In genomic region chr11:88172601-88173325, GRCm38 (mm10) we compare ENCODE assay signal across 8 mouse cellular contexts. TPM values are rescaled to one million over a fixed set of nuclear protein-coding genes. Genes with fewer than 3 reads are reported as not detected.
DNase-seq lines count a peak whose midpoint lies in the region; ATAC-seq and TF ChIP-seq lines count a peak whose summit lies in the region.

No protein-coding gene starts in this region.

- WGBS in kidney, adult 2 months: 31% methylated on average over 10 of the region's 10 CpGs

- TF ChIP-seq POLR2A in ES-Bruce4 (IDR thresholded peaks at IDR 0.05; ENCODE audit: insufficient read depth, low read length): no peak
- TF ChIP-seq POLR2A in kidney, adult 2 months (IDR thresholded peaks at IDR 0.05; ENCODE audit: low read depth, low read length): no peak

- H3K27ac ChIP-seq in ES-Bruce4 (ENCODE audit: insufficient read depth, low read length): peak overlapping the region; percentile 55
- H3K27ac ChIP-seq in kidney, adult 2 months (ENCODE audit: insufficient read depth, low read depth, low read length): peak overlapping the region; percentile 75

- DNase-seq in embryo, embryonic 10 days (ENCODE audit: low spot score): peak; percentile 89
- peak; percentile 85 for DNase-seq in heart, adult 8-10 months (ENCODE audit: low spot score)
- peak; percentile 83 for DNase-seq in kidney, adult 2 months
- DNase-seq in lung, postnatal 25 days (ENCODE audit: low spot score): peak; percentile 82
- DNase-seq in yolk sac, embryonic 10.5 days (ENCODE audit: low spot score): peak; percentile 77
- DNase-seq in layer of hippocampus, postnatal 14 days (ENCODE audit: low spot score in 2 of 2): no peak

- H3K4me3 ChIP-seq in ES-Bruce4 (ENCODE audit: low read depth, low read length): no peak overlapping the region
- H3K4me3 ChIP-seq in kidney, adult 2 months (ENCODE audit: insufficient read depth, low read depth, low read length): no peak overlapping the region

- 0 out of 2 replicates have a peak, but pooled peaks have one; percentile 22 for TF ChIP-seq EP300 in ES-Bruce4 (IDR thresholded peaks at IDR 0.05; ENCODE audit: insufficient read depth, low read depth, low read length)

- H3K4me1 ChIP-seq in ES-Bruce4 (ENCODE audit: control insufficient read depth, insufficient read depth, low read length): peaks cover 7% of the 10 kb centered on the region
- H3K4me1 ChIP-seq in kidney, adult 2 months (ENCODE audit: control insufficient read depth, insufficient read depth, low read length): peaks cover 8% of the 10 kb centered on the region; the same call in 1 of the 2 replicates

- no peak overlapping the region for H3K9ac ChIP-seq in ES-Bruce4 (ENCODE audit: low read depth, poor library complexity, severe bottlenecking)

- no peaks in the 10 kb centered on the region for H3K36me3 ChIP-seq in ES-Bruce4 (ENCODE audit: control insufficient read depth, insufficient read depth, low read length, poor library complexity, severe bottlenecking)
- no peaks in the 10 kb centered on the region for H3K36me3 ChIP-seq in kidney, adult 2 months (ENCODE audit: control insufficient read depth, insufficient read depth, low read length)

- no peaks in the 10 kb centered on the region for H3K27me3 ChIP-seq in ES-Bruce4 (ENCODE audit: control insufficient read depth, insufficient read depth, low read length, poor library complexity, severe bottlenecking)
- no peaks in the 10 kb centered on the region for H3K27me3 ChIP-seq in kidney, adult 2 months (replicated peaks; ENCODE audit: control insufficient read depth, insufficient read depth, low read length)

- H3K9me3 ChIP-seq in ES-Bruce4 (replicated peaks; ENCODE audit: control insufficient read depth, insufficient read depth, low read length, poor library complexity, severe bottlenecking): no peaks in the 10 kb centered on the region

- TF ChIP-seq CTCF in ES-Bruce4 (IDR thresholded peaks at IDR 0.05; ENCODE audit: low read depth, low read length): no peak
- no peak for TF ChIP-seq CTCF in kidney, adult 2 months (conservative IDR thresholded peaks at IDR 0.05; ENCODE audit: insufficient read depth, insufficient read length, low read depth, low read length)

- ATAC-seq in erythroblast, adult 5-6 weeks (replicated peaks; ENCODE audit: low FRiP score, poor library complexity, severe bottlenecking): no peak

RNA-seq across cellular contexts. Expression of gene Mrps23, which starts 31.4 kb away (rescaled TPM):
- 67.9 and 107 TPM in 2 replicates for polyA plus RNA-seq in ES-Bruce4 (2011; ENCODE audit: insufficient read depth, insufficient read length, low read depth, missing spikeins)
- 100 to 1,000 TPM; 301 to 345 (median 322) TPM for total RNA-seq in heart, adult 8-10 months (2022)
- 53.0 and 61.6 TPM in 2 replicates for polyA plus RNA-seq in kidney, adult 2 months (2012; rRNA removed)
- total RNA-seq in erythroblast, adult 5-6 weeks (2015; ENCODE audit: low replicate concordance): 16.9 and 19.2 TPM in 2 replicates
- total RNA-seq in erythroblast, adult 5-6 weeks (2017; ENCODE audit: low replicate concordance): 10.1 and 51.3 TPM in 2 replicates
- 10 to 100 TPM; 58.2 to 61.3 TPM for total RNA-seq in layer of hippocampus, postnatal 14 days (2021)

Comparison
In these comparisons a context has a peak if more than half of its experiments do, and no peak if none do; other contexts are left out.
1. DNase-seq: peak in embryo, embryonic 10 days (single experiment), heart, adult 8-10 months (single experiment), kidney, adult 2 months (single experiment), lung, postnatal 25 days (single experiment) and yolk sac, embryonic 10.5 days (single experiment); none in layer of hippocampus, postnatal 14 days (0 of 2).
2. RNA of gene Mrps23, which starts 31.4 kb away (total RNA-seq): 301 to 345 TPM in heart, adult 8-10 months; 58.2 to 61.3 TPM in layer of hippocampus, postnatal 14 days and 10.1 to 51.3 TPM in erythroblast, adult 5-6 weeks; every median in the first group is over 4 times any median in the second.